28 mouse cellular contexts compared by ENCODE assay signal in genomic region chr15:92280966-92281365, GRCm38 (mm10).
DNase-seq lines count a peak whose midpoint lies in the region; ATAC-seq and TF ChIP-seq lines count a peak whose summit lies in the region.
"Had no signal": no experiment of that assay in that cellular context is flagged by ENCODE, and none has a peak within 500 bp of the region (broad histone marks: within the 10 kb centered on the region; RNA-seq: fewer than 3 reads in every experiment).

No protein-coding gene starts in this region.

- intact Hi-C loops in left cerebral cortex, adult 2 months (cut with DNase I): no loop called here

- ATAC-seq in cerebellum, adult (ENCODE audit: insufficient number of reproducible peaks, low FRiP score, low TSS enrichment): no peak
- ATAC-seq: CD4-positive, CD25-positive, alpha-beta regulatory T cell, adult 4 months; forebrain, embryonic 13.5 days; forebrain, embryonic 16.5 days; hindbrain, embryonic 16.5 days; intestine, embryonic 15.5 days had no signal

- H3K27ac ChIP-seq in left cerebral cortex, adult 2 months: no peak overlapping the region
- H3K27ac ChIP-seq: embryonic facial prominence, embryonic 10.5 days; embryonic facial prominence, embryonic 13.5 days; forebrain, embryonic 10.5 days; forebrain, embryonic 13.5 days; heart, embryonic 15.5 days; hindbrain, embryonic 10.5 days; hindbrain, embryonic 13.5 days; intestine, embryonic 15.5 days had no signal

- DNase-seq in cerebellum, adult 9-10 months: peak; percentile 11
- peak; percentile 30 to 53 for DNase-seq in cerebellum, postnatal 25 days
- DNase-seq in cerebellum, adult 11-12 months: no peak
- peak; percentile 64 for DNase-seq in fibroblast of lung, adult 2 months (ENCODE audit: low read depth)
- no peak for DNase-seq in left cerebral cortex, adult 2 months (ENCODE audit: extremely low spot score in 1 of 2, low spot score in 2 of 2)
- DNase-seq: adrenal gland, adult 2 months; adrenal gland, postnatal 14 days; embryo, embryonic 11 days; gastrocnemius, postnatal 10 days; gastrocnemius, postnatal 36 days; heart, postnatal 10 days; heart, postnatal 36 days; kidney, adult 11 months; kidney, adult 8-10 months had no signal

- no peak for TF ChIP-seq CTCF in left cerebral cortex, adult 2 months (IDR thresholded peaks at IDR 0.05)

- H3K4me3 ChIP-seq in left cerebral cortex, adult 2 months: no peak overlapping the region
- H3K4me3 ChIP-seq: embryonic facial prominence, embryonic 10.5 days; embryonic facial prominence, embryonic 13.5 days; erythroblast, embryonic 14.5 days; forebrain, embryonic 10.5 days; forebrain, embryonic 13.5 days; heart, embryonic 12.5 days; heart, embryonic 15.5 days; hindbrain, embryonic 10.5 days; hindbrain, embryonic 13.5 days; intestine, embryonic 15.5 days had no signal

Comparison
In these comparisons a context has a peak if more than half of its experiments do, and no peak if none do; other contexts are left out.
1. DNase-seq: peak in cerebellum, adult 9-10 months (single experiment), cerebellum, postnatal 25 days (2 of 2) and fibroblast of lung, adult 2 months (single experiment); none in cerebellum, adult 11-12 months (single experiment) and left cerebral cortex, adult 2 months (0 of 2).